Mouse (Mus musculus) thymus, adult 2 months (tissue): ENCODE results near the gene Nsd2. TPM values are rescaled to one million over a fixed set of nuclear protein-coding genes. Genes with fewer than 3 reads are reported as not detected.

Experiments
- DNase-seq: peaks from one replicate; pipeline ENCODE4 v3.0.0; 2021
- H3K27ac ChIP-seq: fragments of 200-500 bp; 2 replicates; pipeline ENCODE4 v1.5.1; 2012; ENCODE audit warnings: low read length, control low read depth; ENCODE audit not compliant: control insufficient read depth, insufficient read depth
- H3K27me3 ChIP-seq: fragments of 200-500 bp; 2 replicates; pipeline ENCODE4 v1.6.1; 2012; ENCODE audit warnings: mild to moderate bottlenecking, low read length, moderate library complexity, mixed read lengths; ENCODE audit not compliant: control insufficient read depth, insufficient read depth
- H3K36me3 ChIP-seq: fragments of 200-500 bp; 2 replicates; pipeline ENCODE4 v1.6.1; 2012; ENCODE audit warnings: mild to moderate bottlenecking, low read length, moderate library complexity; ENCODE audit not compliant: control insufficient read depth, insufficient read depth
- H3K4me1 ChIP-seq: fragments of 200-500 bp; replicated peaks from 2 replicates; pipeline ENCODE4 v1.6.1; 2012; ENCODE audit warnings: low read length; ENCODE audit not compliant: control insufficient read depth, insufficient read depth
- H3K4me3 ChIP-seq: fragments of 200-500 bp; 2 replicates; pipeline ENCODE4 v1.5.1; 2012; ENCODE audit warnings: mild to moderate bottlenecking, low read length, control low read depth, moderate library complexity; ENCODE audit not compliant: control insufficient read depth, insufficient read depth
- CTCF ChIP-seq: fragments of 200-500 bp; IDR thresholded peaks from 2 replicates; pipeline ENCODE4 v1.5.1; 2012; ENCODE audit warnings: mild to moderate bottlenecking, control low read depth, low read length, moderate library complexity, borderline replicate concordance; ENCODE audit not compliant: control insufficient read depth, poor library complexity, insufficient read depth; ENCODE audit errors: extremely low read depth
- POLR2A ChIP-seq: fragments of 200-500 bp; IDR thresholded peaks from 2 replicates; pipeline ENCODE4 v1.6.1; 2012; ENCODE audit warnings: mild to moderate bottlenecking, low read length, control low read depth, moderate library complexity; ENCODE audit not compliant: control insufficient read depth, poor library complexity, insufficient read depth; ENCODE audit errors: extremely low read depth
- WGBS: fragments of 180-500 bp; shearing (Covaris S2); methylation state at CpG from one replicate; pipeline ENCODE4 v1.1.7; 2018; 5-methylcytosine and 5-hydroxymethylcytosine counted together
- polyA plus RNA-seq: library from polyadenylated mRNA; depleted of rRNA; stranded (reverse); fragments of >200 nt; gene quantifications from 2 replicates; pipeline ENCODE4 v1.2.3, GENCODE M21; 2012

The Nsd2 gene
- polyA plus RNA-seq, 1 experiment, result 53.3 TPM

DNA sequence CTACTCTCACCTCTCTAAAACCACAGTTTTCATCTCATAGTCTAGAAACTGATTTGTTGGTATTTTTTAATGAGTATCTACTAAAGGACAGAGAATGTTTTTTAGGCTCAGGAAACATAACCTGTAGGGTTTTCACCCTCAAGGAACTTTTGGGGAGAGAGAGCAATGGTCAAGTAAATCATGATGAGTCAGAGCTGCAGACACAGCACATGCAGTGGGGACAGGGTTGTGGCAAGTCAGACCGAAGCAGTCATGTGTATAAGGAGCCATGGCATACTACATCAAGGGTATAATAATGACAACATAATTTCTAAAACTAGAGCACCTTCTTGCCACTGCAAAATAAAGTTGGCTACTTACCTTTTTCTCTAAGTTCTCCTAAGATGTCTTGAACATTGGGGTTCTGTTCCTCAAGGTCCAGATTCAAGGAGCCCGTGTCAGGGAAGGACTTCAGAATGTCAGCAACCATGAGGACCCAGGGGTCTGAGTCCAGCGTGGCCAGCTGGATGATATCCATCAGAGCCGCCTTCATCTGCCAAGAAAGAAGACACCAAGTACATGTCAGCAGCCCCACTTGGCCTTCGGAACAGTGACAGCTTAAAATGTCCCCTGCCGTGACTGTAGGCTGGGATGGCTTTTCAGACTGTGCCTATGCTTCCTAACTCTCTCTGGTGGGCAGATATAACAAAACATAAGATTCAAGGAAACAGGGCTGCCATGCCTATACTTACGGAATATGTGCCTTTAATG lies 101.1 kb downstream of the Nsd2 start:
- no peak for DNase-seq
- Histone ChIP-seq H3K4me1 (no peaks in the 10 kb centered on the region), H3K4me3 (no peak overlapping the region), H3K27ac (no peak overlapping the region), H3K36me3 (peaks cover 36% of the 10 kb centered on the region), H3K27me3 (no peaks in the 10 kb centered on the region)
- TF ChIP-seq POLR2A (no peak), CTCF (no peak)
- 97% methylated on average over 7 of the region's 7 CpGs for WGBS

DNA sequence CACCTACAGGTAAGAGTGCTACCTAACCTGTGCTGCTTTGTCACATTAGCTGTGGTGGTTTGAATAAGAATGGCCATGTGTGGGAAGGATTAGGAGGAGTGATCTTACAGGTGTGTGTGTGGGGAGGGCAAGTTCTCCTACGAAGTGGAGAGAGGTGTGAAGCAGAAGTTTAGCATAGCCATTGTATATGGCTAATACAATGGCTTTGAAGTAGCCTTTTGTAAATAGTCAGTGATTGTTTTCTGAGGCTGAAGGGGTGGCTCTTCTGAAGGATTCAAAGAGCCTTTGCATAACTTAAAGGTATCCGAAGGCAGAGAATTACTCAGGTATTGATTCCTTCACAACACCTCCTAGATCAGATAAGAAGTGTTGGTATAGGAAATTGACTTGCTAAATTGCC lies 102.0 kb downstream of the Nsd2 start:
- no peaks in the 10 kb centered on the region for H3K4me1 ChIP-seq
- H3K4me3 ChIP-seq, result no peak overlapping the region
- no peak for TF ChIP-seq CTCF
- no peak for TF ChIP-seq POLR2A
- H3K27me3 ChIP-seq, result no peaks in the 10 kb centered on the region
- WGBS, result 96% methylated on average over 2 of the region's 2 CpGs
- no peak for DNase-seq
- H3K27ac ChIP-seq, result no peak overlapping the region
- H3K36me3 ChIP-seq, result peaks cover 34% of the 10 kb centered on the region

DNA sequence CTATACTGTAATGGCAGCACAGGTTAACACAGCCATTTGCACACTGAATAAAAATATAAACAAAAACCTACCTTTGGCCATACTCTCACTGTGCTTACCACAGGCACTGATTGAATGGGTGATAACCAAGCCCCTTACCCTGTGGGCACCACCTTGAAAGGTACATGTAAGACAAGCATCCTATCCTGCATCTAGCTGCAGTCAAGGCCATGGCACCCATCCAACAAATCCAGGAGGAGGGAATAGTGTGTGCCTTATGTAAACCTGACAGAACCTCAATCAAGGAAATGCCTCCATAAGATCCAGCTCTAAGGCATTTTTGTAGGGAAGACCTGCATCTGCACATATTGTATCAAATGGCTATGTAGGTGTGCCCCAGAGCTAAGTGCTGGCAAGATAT lies 105.6 kb downstream of the Nsd2 start:
- peaks cover 14% of the 10 kb centered on the region for H3K36me3 ChIP-seq
- TF ChIP-seq POLR2A (no peak), CTCF (no peak)
- DNase-seq, result no peak
- H3K27ac ChIP-seq, result no peak overlapping the region
- H3K4me1 ChIP-seq, result no peaks in the 10 kb centered on the region
- no peaks in the 10 kb centered on the region for H3K27me3 ChIP-seq
- H3K4me3 ChIP-seq, result no peak overlapping the region

GRCm38 (mm10) chr5:33932413-33932812 lies 111.9 kb downstream of the Nsd2 start:
- WGBS, result 75% methylated on average over 2 of the region's 2 CpGs
- no peak for TF ChIP-seq POLR2A
- TF ChIP-seq CTCF, result no peak
- no peak for DNase-seq

DNA sequence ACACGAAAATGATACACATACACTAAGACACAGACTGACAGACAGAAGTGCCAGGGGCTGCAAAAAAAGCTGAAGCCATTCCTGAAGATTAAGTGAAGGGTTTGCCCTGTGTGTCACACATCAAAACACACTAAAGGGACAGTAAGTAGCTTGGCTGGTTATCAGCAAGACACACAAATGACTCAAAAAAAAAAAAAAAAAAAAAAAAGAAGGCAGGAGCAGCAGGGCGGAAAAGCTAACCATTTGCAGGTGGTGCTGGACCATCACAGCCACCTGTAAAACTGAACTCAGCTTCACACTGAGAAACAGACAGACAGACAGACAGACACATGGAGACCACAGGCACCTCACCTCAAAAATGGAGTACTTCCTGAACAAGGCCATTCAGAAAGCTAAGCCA lies 113.6 kb downstream of the Nsd2 start:
- 45% methylated on average over 2 of the region's 2 CpGs for WGBS
- TF ChIP-seq CTCF, result no peak
- no peak for TF ChIP-seq POLR2A
- Histone ChIP-seq H3K4me1 (peaks cover 7% of the 10 kb centered on the region), H3K36me3 (0 out of 2 replicates have a peak, but pooled peaks cover 6% of the 10 kb centered on the region), H3K4me3 (no peak overlapping the region), H3K27me3 (no peaks in the 10 kb centered on the region), H3K27ac (no peak overlapping the region)
- no peak for DNase-seq

More at GRCm38 (mm10) chr5:33932413-33932812, 111.9 kb downstream of the Nsd2 start:
- Histone ChIP-seq H3K36me3 (0 out of 2 replicates have a peak, but pooled peaks cover 6% of the 10 kb centered on the region), H3K4me3 (no peak overlapping the region), H3K27me3 (no peaks in the 10 kb centered on the region), H3K4me1 (peaks cover 7% of the 10 kb centered on the region), H3K27ac (no peak overlapping the region)

DNA sequence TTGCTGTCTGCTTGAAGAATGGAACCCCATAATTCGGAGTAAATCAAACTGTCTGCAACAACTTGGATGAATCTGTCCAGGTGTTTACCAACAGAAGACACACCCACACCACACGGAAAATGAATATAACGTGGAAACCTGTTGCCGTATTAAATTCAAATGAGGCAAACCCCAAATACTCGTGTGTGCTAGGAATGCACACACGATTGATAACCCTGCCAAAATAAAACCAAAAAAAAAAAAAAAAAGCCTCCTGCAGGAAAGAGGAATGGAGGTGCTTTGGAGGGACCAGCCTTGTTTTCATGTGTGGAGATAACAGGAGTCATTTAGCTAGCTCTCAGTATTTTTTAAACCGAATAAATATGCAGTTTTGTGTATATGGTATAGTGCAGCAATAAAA lies 114.4 kb downstream of the Nsd2 start:
- Histone ChIP-seq H3K4me3 (no peak overlapping the region), H3K27ac (no peak overlapping the region), H3K4me1 (peaks cover 7% of the 10 kb centered on the region), H3K36me3 (0 out of 2 replicates have a peak, but pooled peaks cover 3% of the 10 kb centered on the region), H3K27me3 (no peaks in the 10 kb centered on the region)
- DNase-seq, result no peak
- WGBS, result 78% methylated on average over 7 of the region's 7 CpGs
- no peak for TF ChIP-seq CTCF
- no peak for TF ChIP-seq POLR2A
